Mouse (Mus musculus) hindbrain, embryonic 11.5 days (tissue): ENCODE measurements around the gene Mrpl53. TPM values are rescaled to one million over a fixed set of nuclear protein-coding genes. Genes with fewer than 3 reads are reported as not detected.
"Not testable (repeated sequence)": the region's sequence is repeated elsewhere in the genome, so short reads cannot be mapped to it uniquely, and the experiment has no call there.

Experiments used
- ATAC-seq: fragments of 200-750 bp; cut with Nextera tagmentation; 2 replicates; pipeline ENCODE4 v1.8.0; 2017; ENCODE audit warnings: mild to moderate bottlenecking, moderate TSS enrichment, moderate library complexity; ENCODE audit not compliant: low FRiP score
- DNase-seq: peaks from one replicate; pipeline ENCODE4 v3.0.0-alpha.2; 2015; ENCODE audit warnings: low spot score
- H3K27ac ChIP-seq: fragments of 300-500 bp; sonication (generic); 2 replicates; pipeline ENCODE4 v1.5.1; 2014; ENCODE audit warnings: mild to moderate bottlenecking, low read depth, low read length
- H3K27me3 ChIP-seq: fragments of 300-500 bp; sonication (generic); 2 replicates; pipeline ENCODE4 v1.6.1; 2014; ENCODE audit warnings: mild to moderate bottlenecking, low read length, moderate library complexity, mixed read lengths; ENCODE audit not compliant: control insufficient read depth, insufficient read depth
- H3K36me3 ChIP-seq: fragments of 300-500 bp; sonication (generic); 2 replicates; pipeline ENCODE4 v1.6.1; 2014; ENCODE audit warnings: mild to moderate bottlenecking, low read length, moderate library complexity, mixed read lengths; ENCODE audit not compliant: control insufficient read depth, insufficient read depth
- H3K4me1 ChIP-seq: fragments of 300-500 bp; sonication (generic); replicated peaks from 2 replicates; pipeline ENCODE4 v1.6.1; 2014; ENCODE audit warnings: low read length, mixed read lengths; ENCODE audit not compliant: control insufficient read depth, insufficient read depth
- H3K4me2 ChIP-seq: fragments of 300-500 bp; sonication (generic); replicated peaks from 2 replicates; pipeline ENCODE4 v1.6.1; 2014; ENCODE audit warnings: mild to moderate bottlenecking, low read depth, low read length
- H3K4me3 ChIP-seq: fragments of 300-500 bp; sonication (generic); 2 replicates; pipeline ENCODE4 v1.5.1; 2014; ENCODE audit warnings: low read depth, low read length
- H3K9ac ChIP-seq: fragments of 300-500 bp; sonication (generic); 2 replicates; pipeline ENCODE4 v1.6.1; 2014; ENCODE audit warnings: low read depth, low read length
- H3K9me3 ChIP-seq: fragments of 300-500 bp; sonication (generic); 2 replicates; pipeline ENCODE4 v1.6.1; 2016; ENCODE audit warnings: low read length; ENCODE audit not compliant: control insufficient read depth
- WGBS: fragments of 180-500 bp; shearing (Covaris S2); extraction: QIAGEN DNeasy Blood & Tissue Kit; methylation state at CpG from one replicate; pipeline ENCODE4 v1.1.7; 2014; 5-methylcytosine and 5-hydroxymethylcytosine counted together
- microRNA counts: library from miRNA; unstranded; fragments of <30 nt; microRNA quantifications from one replicate; lab custom pipeline; 2015
- polyA plus RNA-seq: library from polyadenylated mRNA; unstranded; fragments of >200 nt; fragmentation: Nextera tagmentation; extraction: Ambion mirVana; gene quantifications from 2 replicates; pipeline ENCODE4 v1.2.1, GENCODE M21; 2014

Mrpl53 gene
- polyA plus RNA-seq, 1 experiment from 2014 or later: 127 TPM

- peak; percentile 63 for ATAC-seq
- 8% methylated on average over 23 of the region's 23 CpGs for WGBS
- H3K4me3 ChIP-seq: peak overlapping the region; percentile 51
- no peak overlapping the region for H3K27ac ChIP-seq
- H3K9ac ChIP-seq: peak overlapping the region; percentile 53
- 0 out of 2 replicates have a peak, but pooled peaks cover 8% of the 10 kb centered on the region for H3K4me1 ChIP-seq
- peak overlapping the region; percentile 76 for H3K4me2 ChIP-seq
- no peak for DNase-seq
- H3K27me3 ChIP-seq: peaks cover 9% of the 10 kb centered on the region
- no peaks in the 10 kb centered on the region for H3K9me3 ChIP-seq
- H3K36me3 ChIP-seq: no peaks in the 10 kb centered on the region
Measured at GRCm38 (mm10) chr6:83155552-83156238, 46.9 kb downstream of the Mrpl53 start.

GRCm38 (mm10) chr6:83156259-83156684 is 47.4 kb downstream of the Mrpl53 start, which contains the start of the genes Wdr54 and 1700003E16Rik:
Gene Wdr54 (minus strand): TSS chr6:83156397.
Gene 1700003E16Rik (plus strand): TSS chr6:83156404.
- Histone ChIP-seq H3K4me2 (peak within 1 kb of the TSS; percentile 76), H3K4me3 (peak within 1 kb of the TSS; percentile 51), H3K27me3 (peaks cover 14% of the 10 kb centered on the region), H3K9ac (peak within 1 kb of the TSS; percentile 53), H3K36me3 (no peaks in the 10 kb centered on the region), H3K27ac (no peak within 1 kb of the TSS), H3K4me1 (peaks cover 8% of the 10 kb centered on the region; the same call in 1 of the 2 replicates), H3K9me3 (no peaks in the 10 kb centered on the region)
- ATAC-seq (peak; percentile 94), DNase-seq (peak; percentile 95)
- 1% methylated on average over 32 of the region's 32 CpGs for WGBS

- H3K9me3 ChIP-seq, H3K9ac ChIP-seq, H3K36me3 ChIP-seq, H3K4me3 ChIP-seq, H3K27ac ChIP-seq, H3K4me2 ChIP-seq, ATAC-seq: not testable (repeated sequence)
- Histone ChIP-seq H3K4me1 (peaks cover 11% of the 10 kb centered on the region; the same call in 1 of the 2 replicates), H3K27me3 (peaks cover 31% of the 10 kb centered on the region)
- peak; percentile 71 for DNase-seq
- WGBS: 42% methylated on average over 3 of the region's 3 CpGs
Measured at GRCm38 (mm10) chr6:83159456-83159855, 50.6 kb downstream of the Mrpl53 start.

MicroRNA genes within 50 kb of the gene (microRNA counts, 519-probe panel; counts per million panel counts)
- not detected for microRNA mmu-miR-3470a+mmu-miR-3470b (lab: Ali Mortazavi, UCI)

Other genes starting within 250 kb of the Mrpl53 start
- 1.7 and 2.0 TPM in 2 replicates for gene Sema4f, start 169.3 kb upstream of the Mrpl53 start, polyA plus RNA-seq
- gene M1ap, start 162.1 kb upstream of the Mrpl53 start, polyA plus RNA-seq: 0.22 TPM in 1 of 2 replicates, not detected in the other
- 4.5 and 6.6 TPM in 2 replicates for gene Dok1, start 75.6 kb upstream of the Mrpl53 start, polyA plus RNA-seq
- gene Loxl3, start 74.9 kb upstream of the Mrpl53 start, polyA plus RNA-seq: 7.1 and 7.7 TPM in 2 replicates
- 112 TPM in 2 replicates for gene Aup1, start 54.5 kb upstream of the Mrpl53 start, polyA plus RNA-seq
- gene Htra2, start 53.8 kb upstream of the Mrpl53 start, polyA plus RNA-seq: 31.7 and 33.9 TPM in 2 replicates
- gene Dqx1, start 51.2 kb upstream of the Mrpl53 start, polyA plus RNA-seq: 0.81 and 0.93 TPM in 2 replicates
- gene Tlx2, start 38.7 kb upstream of the Mrpl53 start, polyA plus RNA-seq: 5.2 and 9.4 TPM in 2 replicates
- 38.1 and 39.8 TPM in 2 replicates for gene Pcgf1, start 31.2 kb upstream of the Mrpl53 start, polyA plus RNA-seq
- gene Lbx2, start 22.7 kb upstream of the Mrpl53 start, polyA plus RNA-seq: 0.38 TPM in 1 of 2 replicates, not detected in the other
- 0.91 and 1.0 TPM in 2 replicates for gene Ccdc142, start 7.4 kb upstream of the Mrpl53 start, polyA plus RNA-seq
- 1.9 TPM in 2 replicates for gene Gm42688, start 7.4 kb upstream of the Mrpl53 start, polyA plus RNA-seq
- gene Mogs, start 6.5 kb downstream of the Mrpl53 start, polyA plus RNA-seq: 17.1 and 20.2 TPM in 2 replicates
- gene Wbp1, start 12.5 kb downstream of the Mrpl53 start, polyA plus RNA-seq: 160 and 179 TPM in 2 replicates
- gene Ino80b, start 16.4 kb downstream of the Mrpl53 start, polyA plus RNA-seq: 18.5 and 21.3 TPM in 2 replicates
- gene Rtkn, start 26.4 kb downstream of the Mrpl53 start, polyA plus RNA-seq: 17.7 and 18.3 TPM in 2 replicates
- gene Wdr54, start 47.4 kb downstream of the Mrpl53 start, polyA plus RNA-seq: 12.3 and 13.8 TPM in 2 replicates
- 3.7 TPM in 2 replicates for gene 1700003E16Rik, start 47.4 kb downstream of the Mrpl53 start, polyA plus RNA-seq
- gene Dctn1, start 56.9 kb downstream of the Mrpl53 start, polyA plus RNA-seq: 75.1 and 81.6 TPM in 2 replicates
- gene Slc4a5, start 110.8 kb downstream of the Mrpl53 start, polyA plus RNA-seq: 2.5 and 3.1 TPM in 2 replicates
- gene Mthfd2, start 216.9 kb downstream of the Mrpl53 start, polyA plus RNA-seq: 41.8 and 46.9 TPM in 2 replicates
- 60.9 and 65.6 TPM in 2 replicates for gene Mob1a, start 217.0 kb downstream of the Mrpl53 start, polyA plus RNA-seq
- 110 and 117 TPM in 2 replicates for gene Bola3, start 240.1 kb downstream of the Mrpl53 start, polyA plus RNA-seq